Mouse (Mus musculus) v-Abl transformed pro-B cells (cell line): ENCODE results near the gene Rgs2.

Source experiments
- in situ Hi-C, 2 experiments: fragments of 400-800 bp; cut with MboI; formaldehyde crosslinking; loops; one replicate each; pipeline ENCODE4 v1.15.1; 2025; ENCODE audit not compliant: unreplicated experiment in 2 of 2

The Rgs2 gene

DNA sequence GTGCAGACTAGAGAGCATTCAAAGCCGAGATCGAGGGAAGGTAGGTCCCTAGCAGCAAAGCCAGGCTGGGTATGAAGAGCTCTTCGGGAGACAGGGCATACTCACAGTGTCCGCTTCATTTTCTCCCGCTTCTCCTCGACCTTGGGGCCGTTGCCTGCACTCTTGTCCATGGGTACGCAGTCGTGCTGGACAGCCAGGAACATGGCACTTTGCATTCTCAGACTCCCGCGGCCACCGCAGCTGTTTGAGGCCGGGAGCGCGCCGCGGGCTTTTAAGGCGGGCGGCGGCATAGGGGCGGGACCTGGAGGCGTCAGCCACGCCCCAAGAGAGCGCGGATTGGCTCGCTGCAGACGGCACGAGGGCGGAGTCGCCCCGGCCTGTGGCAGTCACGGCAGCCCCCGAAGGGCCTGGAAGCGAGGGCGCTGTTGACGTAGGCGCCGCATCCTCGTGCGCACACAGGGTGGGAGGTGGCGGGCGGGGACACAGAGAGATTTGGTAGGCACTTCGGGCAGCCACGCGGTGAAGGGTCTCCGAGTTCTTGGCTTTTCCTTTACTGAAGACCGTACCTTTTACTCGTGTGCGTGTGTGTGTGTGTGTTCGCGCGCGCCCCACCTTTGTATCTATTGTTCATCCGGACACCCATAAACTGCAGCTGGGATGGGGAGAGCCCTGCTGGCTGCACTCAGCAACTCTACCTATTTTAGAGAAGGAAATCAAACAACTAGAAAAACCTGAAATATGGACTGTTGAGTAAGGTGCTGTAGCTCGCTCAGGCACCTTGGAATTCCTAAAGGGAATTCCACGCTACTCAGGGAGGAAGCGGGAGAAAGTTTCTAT lies at the start of gene Rgs2:
Gene Rgs2 (minus strand): TSS at position 258 of the 837 bp plus-strand sequence.
- in situ Hi-C loops: loop anchor here (5.0 to 10.0 kb wide), 4 partner anchors 87 to 241 kb away; partner anchors contain the start of gene Rgs1 (in 1 of the 2)

DNA sequence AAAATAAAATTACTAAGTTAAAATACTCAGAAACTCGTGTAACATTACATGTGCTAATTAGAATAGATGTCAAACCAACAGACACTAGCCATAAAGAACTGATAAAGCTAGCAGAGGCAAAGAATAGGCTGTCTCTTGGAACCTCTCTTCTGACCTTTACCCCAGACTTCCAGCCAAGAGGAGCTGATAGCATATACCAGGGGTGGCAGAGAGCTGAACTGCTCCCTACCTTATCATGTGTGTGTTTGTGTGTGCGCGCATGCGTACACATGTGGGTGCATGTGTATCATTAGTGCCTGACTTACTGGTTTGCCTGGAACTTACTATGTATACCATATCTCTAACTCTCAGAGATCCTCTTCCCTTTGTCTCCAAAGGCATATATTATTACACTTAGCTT lies 49.4 kb upstream of the Rgs2 start:
- in situ Hi-C loops: no loop called here

DNA sequence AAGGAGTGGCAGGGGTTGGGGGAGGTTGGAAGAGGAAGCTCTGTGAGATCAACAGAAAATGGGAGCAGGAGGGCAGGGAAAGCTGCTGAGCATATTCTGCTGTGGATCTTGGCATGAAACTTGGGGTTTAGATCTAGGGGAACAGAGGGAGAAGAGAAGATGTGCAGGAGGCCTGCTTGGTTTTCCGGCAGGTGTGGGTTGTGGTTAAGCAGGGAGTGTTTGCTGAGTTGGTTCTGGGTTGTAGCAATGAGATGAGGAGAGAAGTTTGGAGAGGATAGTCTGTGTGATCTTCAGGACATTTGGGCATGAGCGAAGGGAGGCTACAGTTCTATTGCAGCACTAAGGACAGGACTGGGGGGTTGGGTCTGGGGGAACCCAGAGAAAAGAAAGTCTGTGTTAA lies 37.9 kb upstream of the Rgs2 start:
- in situ Hi-C loops: no loop called here

DNA sequence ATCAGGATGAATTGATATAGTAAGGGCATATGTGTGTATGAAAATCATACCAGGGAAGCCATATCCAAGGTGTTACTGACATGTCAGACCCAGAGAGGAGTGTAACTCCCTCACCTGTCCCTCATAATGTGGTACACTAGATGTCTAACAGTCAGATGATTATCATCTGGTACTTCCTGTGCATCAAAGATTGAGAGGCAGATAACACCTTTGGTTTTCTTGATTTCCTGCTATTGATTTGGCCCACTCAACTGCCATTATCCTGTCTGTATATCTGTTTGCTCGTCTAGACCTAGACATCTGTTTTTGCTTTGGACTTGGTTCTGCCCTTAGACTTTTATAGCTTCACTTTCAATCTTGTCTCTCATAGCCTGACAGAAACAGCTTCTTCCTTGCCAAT lies 29.5 kb upstream of the Rgs2 start:
- in situ Hi-C loops: no loop called here

DNA sequence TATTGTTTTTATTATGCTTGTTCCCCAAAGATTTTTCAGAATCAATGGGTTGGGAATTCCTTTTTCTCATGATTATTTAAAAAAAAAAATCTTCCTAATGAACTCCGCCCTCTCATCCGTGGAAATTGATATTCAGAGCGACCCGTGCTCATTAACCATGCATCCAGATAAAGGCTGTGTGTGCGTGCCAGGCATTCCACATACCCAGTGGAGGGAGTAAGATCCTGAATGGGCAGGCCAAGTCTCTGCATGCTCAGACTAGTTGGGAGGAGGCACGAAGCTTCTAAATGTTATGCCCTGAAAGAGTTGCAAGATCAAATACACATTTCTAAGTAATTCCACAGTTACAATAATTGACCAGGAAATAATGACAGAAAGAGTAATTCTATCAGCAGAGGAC lies 26.5 kb upstream of the Rgs2 start:
- in situ Hi-C loops: no loop called here

DNA sequence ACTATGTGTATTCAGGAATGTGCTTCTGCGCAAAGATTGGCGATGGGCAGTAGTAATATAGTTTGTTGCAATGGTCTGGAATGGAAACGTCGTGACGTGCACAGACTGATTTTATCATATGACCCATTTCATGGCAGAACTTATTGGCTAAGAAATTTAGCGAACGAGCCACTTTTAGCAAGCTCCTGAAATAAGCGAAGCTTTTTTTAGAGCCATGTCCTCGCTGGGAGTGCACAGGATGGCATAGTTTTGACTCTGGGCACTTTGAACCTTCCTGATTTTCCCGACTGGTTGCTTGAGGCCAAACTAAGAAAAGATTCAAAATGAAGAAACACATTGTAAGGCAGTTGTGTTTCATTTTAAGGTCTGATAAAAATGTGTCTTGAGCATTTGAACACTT lies 25.7 kb upstream of the Rgs2 start:
- in situ Hi-C loops: no loop called here

DNA sequence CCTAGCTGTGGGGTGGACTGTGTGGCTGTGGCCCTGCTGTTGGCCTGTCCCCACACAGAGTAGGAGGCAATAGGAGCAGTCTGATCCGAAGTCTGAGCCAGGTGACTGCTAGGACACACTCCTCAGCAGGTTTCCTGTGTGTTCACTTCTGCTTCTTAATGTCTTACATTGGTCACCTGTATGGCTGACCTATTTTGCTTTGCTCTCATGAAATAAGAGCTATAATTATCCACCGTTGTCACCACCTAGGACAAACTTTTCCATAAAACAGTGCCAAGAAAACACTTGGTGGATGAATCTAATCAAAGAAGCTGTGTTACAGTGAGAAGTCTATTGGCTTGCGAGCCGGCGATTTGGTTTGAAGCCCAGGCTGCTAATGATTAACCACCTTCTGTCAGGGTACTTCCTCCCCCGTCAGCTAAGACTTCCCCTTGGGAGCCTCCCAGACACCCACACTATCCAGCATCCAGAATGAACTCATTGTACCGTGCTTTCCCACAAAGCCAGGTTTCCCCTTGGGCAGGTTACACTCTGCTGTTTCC lies 14.5 kb upstream of the Rgs2 start:
- in situ Hi-C loops: loop anchor here in 1 of 2 experiments (10.0 kb wide), 1 partner anchor 226 kb away; the partner anchor contains the start of gene Rgs1

DNA sequence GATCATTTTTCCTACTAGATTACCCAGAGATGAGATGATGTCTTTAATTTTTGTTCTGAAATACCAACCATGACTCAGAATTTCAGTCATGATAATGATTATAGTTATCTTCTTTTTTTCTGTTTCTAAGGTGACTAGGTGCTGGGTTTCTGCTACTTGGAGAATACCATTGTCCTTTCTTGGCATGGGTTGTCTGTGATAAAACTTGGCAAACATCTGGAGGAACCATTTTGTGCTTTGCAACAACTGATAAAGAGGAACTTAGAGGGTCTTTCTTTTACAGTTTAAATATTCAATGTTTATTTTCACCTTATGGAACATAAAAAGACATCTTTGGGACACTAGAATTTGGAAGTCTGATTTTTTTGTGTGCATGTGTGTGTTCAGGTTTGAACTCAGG lies 10.0 kb upstream of the Rgs2 start:
- in situ Hi-C loops: loop anchor here in 1 of 2 experiments (10.0 kb wide), 1 partner anchor 231 kb away; the partner anchor contains the start of gene Rgs1

DNA sequence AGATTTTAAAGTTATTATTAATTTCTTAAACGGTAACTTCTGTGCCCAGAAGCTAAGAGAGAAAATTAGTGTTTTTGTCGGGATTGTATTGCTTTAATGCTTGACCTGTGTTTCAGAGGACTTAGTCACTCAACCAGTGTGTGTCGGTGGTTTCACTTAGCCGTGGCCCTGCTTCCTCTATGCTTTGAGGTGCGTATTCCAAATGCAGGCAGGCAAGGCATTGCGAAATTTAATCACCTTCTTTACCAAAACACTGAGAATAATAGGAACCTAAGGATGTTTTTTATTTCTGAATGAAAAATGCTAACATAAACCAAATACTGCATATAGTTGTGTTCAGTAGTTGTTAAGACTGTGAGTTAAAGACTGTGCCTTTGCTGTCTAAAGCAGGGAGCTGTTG lies 3.4 kb upstream of the Rgs2 start:
- in situ Hi-C loops: loop anchor here (5.0 to 10.0 kb wide), 3 partner anchors 180 to 370 kb away; partner anchors contain the start of gene Rgs1 (in 1 of the 2)

DNA sequence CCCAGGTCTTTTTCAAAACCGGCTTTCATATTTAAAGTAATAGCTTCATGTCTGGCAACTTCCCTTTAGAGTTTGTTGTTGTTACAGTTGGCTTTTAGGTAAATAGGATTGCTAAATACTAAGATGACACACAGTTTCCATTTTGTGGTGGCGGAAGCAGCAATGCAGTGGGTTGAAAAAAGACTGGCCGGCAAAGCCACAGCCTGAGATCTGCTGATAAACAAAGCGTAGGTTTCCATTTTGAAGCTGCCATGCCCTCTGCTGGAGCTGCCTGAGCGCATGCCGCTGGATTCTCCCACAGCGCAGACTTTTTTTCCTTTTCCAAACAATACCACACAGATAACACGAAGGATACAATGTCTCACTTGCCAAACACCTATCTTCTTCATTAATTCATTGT lies 2.6 kb upstream of the Rgs2 start:
- in situ Hi-C loops: loop anchor here (5.0 to 10.0 kb wide), 3 partner anchors 181 to 371 kb away; partner anchors contain the start of gene Rgs1 (in 1 of the 2)

DNA sequence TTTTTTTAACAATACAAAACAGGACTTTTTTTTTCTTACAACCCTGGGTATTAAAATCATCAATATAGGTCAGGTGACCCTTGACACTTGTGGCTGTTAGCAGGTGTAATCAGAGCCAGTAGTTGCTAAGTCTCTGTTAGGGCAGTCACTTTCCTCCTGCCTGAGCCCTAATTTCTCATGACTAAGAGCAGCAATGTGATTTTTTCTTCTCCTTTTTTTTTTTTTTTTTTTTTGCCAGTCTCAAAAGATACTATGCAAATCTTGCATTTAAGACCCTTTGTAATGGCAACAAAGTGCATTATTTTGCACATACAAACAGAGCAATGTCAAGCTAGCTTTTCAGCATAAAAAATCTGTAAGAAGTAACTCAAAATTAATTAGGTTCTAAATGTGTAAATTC lies 1.7 kb upstream of the Rgs2 start:
- in situ Hi-C loops: loop anchor here (5.0 to 10.0 kb wide), 3 partner anchors 182 to 372 kb away; partner anchors contain the start of gene Rgs1 (in 1 of the 2)

DNA sequence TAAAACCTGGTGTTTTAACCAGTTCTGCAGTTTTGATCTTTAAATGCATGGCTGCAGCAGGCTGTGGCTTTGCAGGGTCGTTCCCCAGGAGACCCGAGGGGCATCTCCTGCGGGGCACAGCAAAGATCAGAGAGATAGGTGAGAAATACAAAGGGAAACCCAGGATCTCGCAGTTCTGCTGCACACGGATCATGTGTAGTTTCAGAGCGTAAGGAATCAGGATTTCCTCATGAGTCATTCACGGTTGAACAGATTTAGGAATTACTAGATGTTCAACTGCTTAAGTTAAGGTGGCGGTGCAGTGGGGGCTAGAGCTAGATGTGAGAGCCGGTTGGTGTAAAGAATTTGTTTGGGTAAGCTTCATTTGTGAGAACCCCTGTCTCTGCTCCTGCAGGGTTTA lies 780 bp upstream of the Rgs2 start:
- in situ Hi-C loops: loop anchor here (5.0 to 10.0 kb wide), 6 partner anchors 87 to 373 kb away; partner anchors contain the start of gene Rgs1 (in 1 of the 2)

DNA sequence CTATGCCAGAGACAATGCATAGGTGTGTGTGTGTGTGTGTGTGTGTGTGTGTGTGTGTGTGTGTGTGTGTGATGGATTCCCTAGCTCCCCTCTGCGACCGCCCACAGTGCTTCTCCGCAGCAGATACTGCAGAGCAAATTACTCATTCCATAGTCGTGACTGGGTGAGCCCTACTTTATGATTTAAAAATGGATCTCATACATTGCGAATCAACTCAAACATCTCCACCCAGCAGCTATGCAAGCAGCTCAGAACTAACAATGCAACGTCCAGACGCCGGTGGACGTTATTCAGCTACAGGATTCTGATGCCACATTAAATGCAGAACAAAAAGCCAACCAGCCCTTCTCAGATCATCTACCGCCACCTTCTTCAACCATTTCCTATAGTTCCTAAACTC lies 545 bp downstream of the Rgs2 start:
- in situ Hi-C loops: loop anchor here (5.0 to 10.0 kb wide), 4 partner anchors 86 to 241 kb away; partner anchors contain the start of gene Rgs1 (in 1 of the 2)

DNA sequence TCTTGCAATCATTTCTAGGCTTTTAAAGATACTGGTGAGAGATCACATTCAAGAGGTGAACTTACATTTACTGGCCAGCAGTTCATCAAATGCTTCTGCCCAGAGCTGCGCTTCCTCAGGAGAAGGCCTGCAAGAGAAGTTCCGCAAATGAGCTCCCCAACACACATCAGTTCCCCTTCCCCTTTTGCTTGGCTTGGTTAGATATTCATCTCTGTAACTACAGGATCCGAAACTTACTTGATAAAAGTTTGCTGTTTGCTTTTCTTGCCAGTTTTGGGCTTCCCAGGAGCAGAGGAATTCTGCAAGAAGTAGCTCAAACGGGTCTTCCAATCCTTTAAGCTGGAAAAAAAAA lies 1.3 kb downstream of the Rgs2 start:
- in situ Hi-C loops: loop anchor here (5.0 to 10.0 kb wide), 4 partner anchors 85 to 242 kb away; partner anchors contain the start of gene Rgs1 (in 1 of the 2)

DNA sequence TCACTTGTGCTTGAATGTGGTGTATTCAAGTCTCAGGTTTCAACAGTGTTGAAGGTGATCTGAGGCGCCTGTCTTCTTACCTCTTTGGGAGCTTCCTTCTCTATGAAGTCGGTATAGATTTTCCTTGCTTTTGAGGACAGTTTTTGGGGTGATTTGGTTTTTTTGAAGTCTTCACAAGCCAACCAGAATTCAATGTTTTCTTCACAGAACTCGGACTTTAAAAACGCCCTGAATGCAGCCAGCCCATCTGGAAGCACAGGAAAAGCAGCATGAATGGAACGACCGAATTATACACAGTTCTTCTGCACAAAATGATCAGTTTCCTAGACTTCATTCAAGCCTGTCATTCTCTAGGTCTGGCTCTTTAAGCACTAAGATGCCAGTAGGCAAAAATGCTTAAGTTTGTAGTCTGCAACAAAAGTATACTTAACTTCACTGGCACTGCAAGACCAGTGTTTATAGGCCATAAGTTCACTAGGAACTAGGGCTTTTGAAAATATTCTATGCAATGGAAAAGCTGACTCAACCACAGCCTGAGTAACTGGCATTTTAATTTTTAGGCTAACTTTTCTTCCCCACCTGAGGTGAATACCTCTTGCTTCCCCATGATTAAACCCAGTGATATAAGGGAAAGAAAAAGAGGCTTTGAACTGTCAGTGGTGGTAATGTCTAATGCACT lies 1.8 kb downstream of the Rgs2 start:
- in situ Hi-C loops: loop anchor here (5.0 to 10.0 kb wide), 4 partner anchors 85 to 243 kb away; partner anchors contain the start of gene Rgs1 (in 1 of the 2)

DNA sequence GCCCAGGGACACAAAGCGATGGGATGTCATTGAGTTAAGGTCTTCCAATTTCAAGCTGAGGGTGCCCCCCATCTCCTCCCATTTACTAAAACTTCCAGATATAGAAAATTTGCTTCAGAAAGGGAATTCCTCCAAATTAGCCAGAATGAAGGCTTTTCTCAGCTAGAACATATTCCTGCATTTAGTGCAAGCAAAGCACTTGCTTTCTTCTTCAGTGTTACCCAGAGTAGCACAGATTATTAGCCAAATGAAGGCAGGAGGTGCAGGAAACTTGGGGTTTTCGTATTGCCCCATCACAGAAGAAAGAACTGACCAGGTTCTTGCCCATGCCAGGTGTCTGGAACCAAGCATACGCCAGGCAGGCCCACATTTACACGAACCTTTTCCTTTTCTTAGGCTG lies 3.7 kb downstream of the Rgs2 start:
- in situ Hi-C loops: loop anchor here (5.0 to 10.0 kb wide), 4 partner anchors 83 to 245 kb away; partner anchors contain the start of gene Rgs1 (in 1 of the 2)

DNA sequence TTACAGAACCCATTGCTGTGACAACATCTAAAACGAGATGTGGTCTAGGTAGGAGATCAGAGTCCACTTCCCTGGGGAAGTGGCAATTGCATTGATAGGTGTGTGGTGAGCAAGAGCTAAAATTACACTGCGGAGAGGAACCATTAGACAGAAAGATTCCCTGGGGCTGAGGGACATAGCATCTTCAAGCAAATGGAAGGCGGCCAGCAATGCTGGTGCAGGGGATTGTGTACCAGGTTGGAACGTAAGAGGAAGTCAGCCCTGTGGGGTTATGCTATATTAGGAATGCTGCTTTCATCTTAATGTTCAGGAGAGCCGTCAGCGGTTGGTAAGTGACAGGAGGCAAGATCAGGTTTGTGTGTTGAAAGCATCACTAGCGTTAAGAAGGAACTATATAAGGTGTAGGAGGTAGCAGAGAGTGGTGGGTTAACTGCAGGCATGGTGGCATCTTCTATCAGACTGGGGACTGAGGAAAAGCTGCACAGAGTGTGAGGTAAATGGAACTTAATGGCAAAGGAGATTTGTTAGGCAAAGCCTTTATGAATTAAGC lies 4.5 kb downstream of the Rgs2 start:
- in situ Hi-C loops: no loop called here

DNA sequence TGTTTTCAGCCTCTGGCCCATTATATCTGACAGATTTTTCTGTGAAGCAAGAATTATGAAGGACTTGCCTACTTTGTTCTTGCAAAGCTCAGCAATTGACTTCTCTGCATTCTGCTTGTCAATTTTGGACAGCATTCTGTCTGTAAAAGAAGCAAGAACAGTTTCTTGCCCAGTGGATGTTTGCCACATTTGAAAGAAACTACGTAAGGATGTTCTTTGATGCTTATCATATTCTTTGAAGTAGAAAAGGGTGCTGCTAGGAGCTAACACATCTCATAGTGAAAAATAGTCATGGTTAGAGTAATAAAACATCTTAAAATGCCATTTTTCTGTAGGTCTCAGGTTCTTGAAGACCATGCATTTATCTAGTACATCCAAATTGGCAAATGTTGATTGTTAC lies 10.9 kb downstream of the Rgs2 start:
- in situ Hi-C loops: no loop called here

DNA sequence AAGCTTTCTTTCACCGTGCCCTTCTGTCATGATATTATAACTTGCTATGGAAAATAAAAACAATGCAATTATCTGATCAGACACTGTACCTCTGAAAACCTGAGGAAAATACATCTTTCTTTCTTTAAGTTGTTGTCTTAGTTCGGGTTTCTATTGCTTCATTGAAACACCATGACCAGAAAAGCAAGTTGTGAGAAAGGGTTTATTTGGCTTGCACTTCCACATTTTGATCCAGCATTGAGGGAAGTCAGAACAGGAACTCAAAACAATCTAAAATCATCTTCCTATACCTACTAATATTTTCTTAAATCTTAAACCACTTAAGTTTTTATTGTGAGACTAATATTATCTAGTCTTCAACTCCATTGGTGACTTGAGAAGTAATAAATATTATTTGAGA lies 11.4 kb downstream of the Rgs2 start:
- in situ Hi-C loops: no loop called here

DNA sequence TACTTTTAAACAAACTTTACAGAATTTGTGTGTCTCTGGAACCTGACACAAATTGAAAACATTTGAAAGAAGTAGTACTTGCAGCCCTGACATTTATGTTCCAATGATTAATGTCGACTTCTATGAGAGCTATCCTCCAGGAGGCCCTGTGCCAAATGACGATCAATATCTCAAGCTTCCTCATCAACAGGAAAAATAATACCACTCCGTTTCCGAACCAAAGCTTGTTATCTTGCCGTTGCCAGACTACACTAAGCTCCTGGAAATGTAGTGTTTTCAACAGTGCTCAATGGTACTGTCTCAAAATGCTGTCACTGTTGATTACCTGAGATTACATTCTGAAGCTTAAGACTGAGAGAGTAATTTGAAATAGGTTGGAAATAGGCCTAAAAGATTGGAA lies 13.7 kb downstream of the Rgs2 start:
- in situ Hi-C loops: no loop called here
